Mouse (Mus musculus) C2C12 (cell line): ENCODE data around the gene Exo5.

Experiments
- CTCF ChIP-seq: IDR thresholded peaks from one replicate; pipeline ENCODE4 v1.5.1; 2011; ENCODE audit not compliant: control insufficient read depth, insufficient read depth, insufficient read length
- MAX ChIP-seq: IDR thresholded peaks from one replicate; pipeline ENCODE4 v1.6.1; 2011; ENCODE audit warnings: mild to moderate bottlenecking, control low read depth
- MYOD1 ChIP-seq: IDR thresholded peaks from one replicate; pipeline ENCODE4 v1.6.1; 2011; ENCODE audit warnings: low read depth; ENCODE audit not compliant: control insufficient read depth, insufficient read length
- MYOG ChIP-seq: IDR thresholded peaks from one replicate; pipeline ENCODE4 v1.6.1; 2011; ENCODE audit not compliant: control insufficient read depth, insufficient read length; ENCODE audit errors: extremely low read depth

DNA sequence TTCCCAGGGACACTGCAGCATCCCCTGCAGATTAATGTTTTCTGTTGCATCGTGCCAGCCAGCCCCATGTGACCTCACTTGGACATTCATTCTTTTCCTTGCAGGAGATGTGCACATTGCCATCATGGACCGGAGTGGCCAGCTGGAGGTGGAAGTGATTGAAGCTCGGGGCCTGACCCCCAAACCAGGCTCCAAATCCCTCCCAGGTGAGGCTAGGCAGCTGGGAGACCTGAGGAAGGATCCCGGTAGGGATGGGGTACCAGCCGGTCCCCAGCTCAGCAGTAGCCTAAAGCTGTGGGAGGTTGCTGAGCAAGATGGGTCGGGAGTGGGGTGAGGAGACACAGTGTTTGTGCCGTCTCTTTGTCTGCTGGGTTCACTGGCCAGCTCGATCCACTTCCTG lies 35.9 kb downstream of the Exo5 start:
- no peak for TF ChIP-seq MYOG
- no peak for TF ChIP-seq CTCF
- no peak for TF ChIP-seq MYOD1
- no peak for TF ChIP-seq MAX
